Mouse (Mus musculus) left cerebral cortex, postnatal 25 days (tissue): ENCODE results near the gene Npas3. TPM values are rescaled to one million over a fixed set of nuclear protein-coding genes. Genes with fewer than 3 reads are reported as not detected.
A peak's percentile ranks its signal among the peaks of the same experiment; 100 is the strongest.

Source experiments
- DNase-seq, 2 experiments: peaks; one replicate each; pipeline ENCODE4 v3.0.0; 2022; ENCODE audit warnings: low spot score in 2 of 2, mixed read lengths in 1 of 2
- intact Hi-C: fragments of 180-260 bp; cut with DNase I; formaldehyde crosslinking; loops from one replicate; pipeline ENCODE4 v1.15.1; 2025
- total RNA-seq, 2 experiments: library from RNA; stranded (reverse); gene quantifications; 2 replicates each; pipeline ENCODE4 v1.2.3; 2021

Gene Npas3
- total RNA-seq, 2 experiments from 2014 or later, result 19.0 to 25.4 TPM

DNA sequence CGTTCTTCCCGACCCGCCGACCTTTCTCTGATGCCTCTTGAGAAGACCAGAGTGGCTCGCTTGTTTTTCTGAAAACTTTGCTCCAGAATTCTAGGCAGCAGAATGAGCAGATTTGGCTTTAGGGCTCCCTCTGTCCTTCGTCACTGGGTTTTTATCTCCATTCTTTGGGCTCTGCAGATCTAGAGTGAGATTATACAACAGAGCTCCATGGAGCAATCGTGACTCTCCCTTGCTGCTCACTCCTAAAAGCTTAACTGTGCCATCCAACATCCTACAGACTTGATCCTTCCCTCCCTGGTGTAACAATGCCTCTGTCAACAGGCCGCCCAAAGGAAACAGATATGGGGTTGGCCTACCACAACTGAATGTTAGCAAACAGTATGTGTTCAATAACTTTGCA is 634.4 kb downstream of the Npas3 start:
- intact Hi-C loops, result no loop called here
- DNase-seq, result peak in 1 of 2 experiments; percentile 4

DNA sequence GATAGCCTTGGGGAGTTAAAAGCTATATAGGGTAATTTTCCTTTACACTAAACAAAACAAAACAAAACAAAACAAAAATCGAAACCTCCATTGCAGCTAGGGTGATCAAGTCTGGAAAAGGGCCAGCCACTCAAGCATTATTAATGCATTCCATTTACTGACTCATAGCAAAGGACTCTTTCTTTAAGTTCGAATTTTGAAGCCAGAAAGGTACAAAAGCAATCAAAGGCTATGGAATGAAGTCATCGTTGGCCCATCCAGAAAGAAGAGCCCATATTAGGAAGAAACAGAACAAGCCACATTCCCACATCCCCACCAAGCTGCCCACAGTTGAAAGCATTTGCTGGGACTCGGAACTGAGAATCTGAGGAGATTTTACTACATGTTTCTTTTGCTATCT is 640.1 kb downstream of the Npas3 start:
- no peak for DNase-seq
- intact Hi-C loops, result no loop called here

DNA sequence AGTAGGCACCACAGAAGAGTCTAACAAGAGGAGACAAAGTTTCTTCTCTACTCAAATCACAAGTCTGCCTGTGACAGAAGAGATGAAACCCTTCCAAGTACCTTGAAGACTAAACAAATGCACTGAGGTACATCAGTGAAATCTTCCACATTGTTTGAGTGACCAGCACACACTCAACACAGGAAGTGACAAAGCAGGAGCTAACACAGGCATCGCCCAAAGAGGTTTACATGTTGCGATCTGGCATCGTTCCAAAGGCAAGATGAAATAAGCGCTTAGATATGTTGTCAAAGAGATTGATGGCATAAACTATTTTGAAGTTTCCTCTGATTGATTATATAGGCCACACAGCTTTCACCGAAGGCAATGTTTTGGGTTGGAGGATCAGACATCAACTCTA is 647.4 kb downstream of the Npas3 start:
- DNase-seq, result no peak
- intact Hi-C loops, result no loop called here

DNA sequence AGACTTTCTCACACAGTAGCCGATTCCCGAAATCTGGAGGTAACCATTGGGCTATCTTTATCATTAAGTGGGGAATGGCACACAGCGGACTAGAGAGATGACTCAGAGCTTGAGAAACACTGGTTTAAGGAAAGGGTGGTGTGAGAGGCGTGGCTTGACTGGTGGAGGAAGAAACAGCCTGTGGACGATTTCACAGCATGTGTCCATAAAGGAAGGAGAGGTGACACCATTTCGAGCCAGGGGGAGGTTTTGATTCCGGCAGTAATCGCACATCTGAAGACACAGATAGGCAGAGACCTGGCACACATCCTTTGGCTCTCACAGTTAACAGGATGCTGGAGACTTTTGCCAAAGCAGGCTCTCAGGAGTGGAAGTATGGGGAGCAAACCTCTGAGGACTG is 660.3 kb downstream of the Npas3 start:
- intact Hi-C loops, result no loop called here
- peak in 1 of 2 experiments; percentile 55 for DNase-seq

DNA sequence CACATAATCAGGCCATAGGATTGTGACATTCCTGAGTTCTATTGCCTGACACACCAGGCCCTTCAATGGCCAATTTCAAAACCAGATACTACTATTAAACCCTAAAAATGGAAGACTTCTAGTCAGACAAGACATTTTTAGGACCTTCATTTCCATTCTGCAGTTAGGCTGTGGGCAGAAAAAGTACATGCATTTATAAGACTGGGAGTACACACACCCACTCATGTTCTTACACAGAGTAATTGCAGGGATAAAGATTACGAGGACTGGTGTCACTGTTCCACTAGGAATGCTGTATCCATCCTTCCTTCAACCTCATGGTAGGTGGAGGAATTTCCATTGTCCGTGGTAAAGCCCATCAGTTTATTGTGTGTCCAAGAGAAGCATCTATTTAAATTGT is 661.7 kb downstream of the Npas3 start:
- DNase-seq, result peak in 1 of 2 experiments; percentile 55
- intact Hi-C loops, result loop anchor here (1.0 kb wide), 1 partner anchor 68 kb away; no protein-coding TSS in a partner anchor

DNA sequence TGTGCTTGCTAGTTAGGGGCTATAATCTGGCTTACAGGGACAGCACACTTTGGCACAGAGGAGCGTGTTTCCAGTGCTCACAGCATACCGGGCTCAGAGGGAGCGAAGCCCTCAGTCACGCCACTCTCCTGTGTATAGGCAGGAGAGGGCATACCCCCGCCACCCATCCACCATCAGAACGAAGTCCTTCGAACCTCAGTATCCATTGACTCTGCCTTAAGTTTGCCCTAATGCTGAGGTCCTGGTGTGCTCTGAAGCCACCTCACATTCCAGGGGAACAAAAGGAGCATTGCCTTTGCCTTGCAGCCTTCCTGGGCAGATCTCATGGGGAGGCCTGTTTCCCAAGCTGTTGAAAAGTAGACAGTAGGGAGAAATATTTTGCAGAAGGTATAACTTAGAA is 673.7 kb downstream of the Npas3 start:
- intact Hi-C loops, result no loop called here
- no peak for DNase-seq

DNA sequence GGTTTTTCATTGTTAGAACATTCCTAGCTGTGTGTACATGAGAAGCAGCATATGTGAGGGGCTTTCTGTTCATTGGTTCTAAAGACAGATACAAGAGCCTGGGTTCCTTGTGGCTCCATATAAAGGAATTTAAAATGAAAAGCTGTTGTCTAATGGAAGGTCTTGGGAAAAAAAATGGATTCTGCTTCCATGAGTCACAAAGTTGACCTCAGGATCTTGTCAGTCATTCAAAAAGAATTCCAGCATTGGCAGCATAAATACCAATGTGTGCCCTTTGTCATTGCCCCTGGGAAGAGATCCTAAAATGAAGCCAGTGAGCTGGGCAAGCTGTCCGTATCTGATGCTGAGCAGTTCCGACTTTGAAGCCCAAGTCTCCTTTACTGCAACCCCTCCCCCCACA is 700.3 kb downstream of the Npas3 start:
- intact Hi-C loops, result no loop called here

DNA sequence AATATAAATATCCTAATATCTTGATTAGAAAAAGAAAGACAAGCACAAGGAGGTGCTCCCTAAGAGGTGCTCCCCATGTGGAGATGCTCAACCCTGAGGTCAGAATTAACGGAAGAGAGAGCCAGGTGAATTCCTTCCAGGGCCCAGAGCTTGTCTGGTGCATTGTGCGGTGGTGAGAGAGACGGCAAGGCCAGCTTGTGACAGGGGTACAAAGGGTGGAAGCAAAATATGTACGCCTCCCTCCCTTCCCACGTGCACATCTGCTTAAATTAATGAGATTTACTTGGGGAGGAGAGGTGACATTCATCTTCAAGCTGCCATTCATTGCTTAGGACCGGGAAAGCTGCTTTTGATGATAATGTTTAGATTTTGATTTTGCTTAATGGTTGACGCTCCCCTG is 713.5 kb downstream of the Npas3 start:
- no peak for DNase-seq
- intact Hi-C loops, result no loop called here

More for the DNA sequence above, 700.3 kb downstream of the Npas3 start:
- DNase-seq, result no peak

DNA sequence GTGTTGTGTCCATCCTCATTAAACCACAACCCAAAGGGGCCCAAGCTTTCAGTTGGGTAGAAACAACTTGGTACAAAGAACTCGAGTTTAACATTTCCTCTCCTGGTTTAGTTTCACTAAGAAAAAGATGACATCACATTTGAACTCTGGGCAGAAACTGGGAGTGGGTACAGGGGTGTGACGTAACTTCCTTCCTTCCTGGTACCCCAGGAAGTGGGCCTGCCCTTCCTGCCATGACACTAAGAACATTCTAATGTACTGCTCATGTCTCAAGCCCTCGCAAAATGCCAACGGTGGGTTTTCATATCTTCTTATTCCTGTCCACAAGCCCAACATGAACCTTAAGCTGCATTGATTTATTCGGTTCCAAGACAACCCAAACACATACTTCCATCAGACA is 715.1 kb downstream of the Npas3 start:
- intact Hi-C loops, result no loop called here
- DNase-seq, result no peak

DNA sequence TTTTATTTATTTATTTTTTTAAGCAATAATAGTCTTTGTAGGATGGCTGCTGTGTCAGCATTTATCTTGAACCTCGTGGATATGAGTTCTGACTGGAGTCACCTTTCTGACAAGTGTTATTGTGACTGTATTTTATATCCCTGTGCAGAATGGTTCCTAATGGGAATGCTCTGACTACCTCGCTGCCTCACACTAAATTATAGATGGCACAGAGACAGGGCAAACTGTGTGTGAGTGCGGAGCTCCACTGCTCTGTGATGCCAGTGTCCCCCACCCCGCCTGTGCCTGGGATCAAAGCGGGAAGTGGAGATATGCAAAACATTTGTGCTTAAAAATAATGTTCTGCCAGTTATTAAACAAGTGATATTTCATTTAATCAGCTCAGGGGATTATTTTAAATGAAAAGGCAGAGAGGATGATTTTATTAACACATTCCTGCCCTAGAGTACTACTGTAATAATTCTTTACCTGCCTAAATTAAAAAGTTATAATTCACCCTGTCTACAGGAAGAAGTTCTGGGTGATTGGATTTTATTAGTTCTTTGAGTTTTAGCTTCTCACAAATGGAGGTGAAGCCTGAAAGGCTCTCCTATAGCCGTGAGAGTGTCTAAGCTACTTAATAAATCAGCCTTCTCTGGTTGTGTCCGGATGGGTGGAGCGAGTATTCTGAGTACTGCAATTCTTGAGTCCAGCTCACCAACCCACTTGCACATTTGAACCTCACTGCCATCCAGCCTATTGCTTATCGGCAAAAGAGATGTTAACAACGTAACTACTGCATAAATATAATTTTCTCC is 721.1 kb downstream of the Npas3 start:
- intact Hi-C loops, result no loop called here

DNA sequence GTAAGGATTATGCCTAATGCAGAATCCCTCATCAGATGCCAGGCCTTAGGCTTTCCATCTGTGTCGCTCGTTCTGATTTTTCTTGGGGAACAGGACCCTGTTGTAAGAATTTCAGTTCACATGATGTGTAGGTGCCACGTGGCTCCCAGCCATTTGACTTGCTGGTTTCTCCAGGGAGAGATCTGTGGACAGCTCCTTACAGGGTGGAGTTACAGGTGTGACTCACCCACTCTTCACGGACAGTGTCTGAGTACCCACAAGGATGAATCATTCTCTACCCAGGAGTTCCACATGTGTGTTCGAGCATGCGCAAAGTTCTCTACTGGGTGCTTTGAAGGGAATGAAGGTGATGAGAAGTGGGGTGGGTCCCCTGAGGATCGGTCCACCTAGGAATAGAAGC is 722.2 kb downstream of the Npas3 start:
- DNase-seq, result no peak
- intact Hi-C loops, result no loop called here

More for the DNA sequence above, 721.1 kb downstream of the Npas3 start:
- DNase-seq, result no peak

DNA sequence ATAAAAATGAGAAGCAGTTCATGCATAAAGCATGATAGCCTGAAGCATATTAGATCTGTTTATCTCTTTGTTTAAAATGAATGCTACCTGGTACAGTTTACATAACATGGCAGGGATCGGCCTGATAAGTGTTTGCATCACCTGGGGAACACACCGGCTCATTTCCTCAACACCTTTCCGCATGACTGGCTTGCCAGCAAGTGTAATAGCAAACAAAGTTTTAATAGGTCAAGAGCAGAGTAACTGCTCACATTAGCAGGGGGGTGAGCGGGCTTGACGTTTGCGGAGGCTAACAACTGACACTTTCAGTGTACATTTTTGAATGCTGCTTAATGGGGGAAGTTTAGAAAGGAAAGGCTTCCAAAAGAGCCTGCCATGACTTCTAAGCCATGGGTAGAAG is 724.9 kb downstream of the Npas3 start:
- intact Hi-C loops, result no loop called here
- no peak for DNase-seq

DNA sequence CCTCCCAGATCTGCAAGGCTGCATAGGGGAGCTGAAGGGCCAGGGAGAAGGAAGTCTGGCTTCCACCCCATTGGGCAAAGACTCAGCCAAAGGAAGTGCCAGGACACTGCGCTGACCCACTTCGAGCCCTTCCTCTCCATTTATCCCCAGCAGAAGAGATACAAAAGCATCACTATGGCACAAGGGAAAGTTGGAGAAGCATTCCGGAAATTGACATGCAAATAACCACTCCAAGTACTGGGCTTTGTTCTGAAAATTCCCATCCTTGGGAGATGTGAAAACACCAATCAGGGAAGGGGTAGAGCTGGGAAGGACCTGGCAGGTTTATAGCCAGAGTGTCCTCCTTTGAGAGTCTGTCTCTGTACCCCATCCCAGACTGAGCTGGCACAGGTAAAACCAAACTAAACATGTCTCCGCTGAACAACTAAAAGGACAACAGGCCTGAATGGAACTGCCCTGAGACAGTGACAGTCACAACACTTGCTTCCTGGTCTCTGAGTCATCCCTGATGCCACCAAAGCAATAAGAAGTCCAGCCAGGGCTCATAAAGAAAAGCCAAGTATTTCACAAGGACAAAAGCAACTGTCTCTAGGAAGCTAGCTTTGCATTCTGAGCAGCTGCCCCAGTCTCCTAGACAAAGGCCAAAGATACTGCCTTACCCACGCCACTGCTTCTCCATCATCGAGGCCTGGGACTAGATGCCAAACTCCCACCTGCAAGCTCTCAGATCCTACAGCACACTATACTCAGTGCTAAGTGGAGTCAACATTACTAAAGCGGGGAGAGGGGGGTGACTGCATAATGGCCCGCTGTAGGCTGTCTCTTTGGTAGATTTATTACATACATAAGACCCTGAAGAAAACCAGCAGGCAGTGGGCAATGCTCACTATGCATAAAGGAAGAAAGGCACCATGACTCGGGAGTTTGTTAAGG is 733.4 kb downstream of the Npas3 start:
- DNase-seq, result peak in 1 of 2 experiments; percentile 72
- intact Hi-C loops, result loop anchor here (5.0 kb wide), 1 partner anchor 230 kb away; no protein-coding TSS in a partner anchor

DNA sequence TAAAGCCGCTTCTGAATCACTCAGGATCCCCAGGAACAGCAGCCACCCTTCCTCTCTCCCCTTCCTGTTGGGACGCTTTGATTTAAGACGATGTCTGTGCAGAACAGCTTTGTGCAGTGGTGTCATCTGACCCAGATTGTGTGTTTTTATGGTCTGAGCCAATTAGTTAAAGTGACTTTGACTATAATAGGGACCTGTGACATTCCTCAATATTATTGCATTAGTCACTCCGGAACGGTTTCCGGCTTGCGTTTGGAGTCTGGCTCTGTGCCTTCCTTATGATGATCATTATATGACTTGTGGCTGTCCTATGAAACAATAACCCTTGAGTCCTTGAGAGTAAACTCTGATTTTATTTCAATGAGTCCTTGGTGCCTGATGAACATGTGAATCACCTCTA is 735.5 kb downstream of the Npas3 start:
- intact Hi-C loops, result loop anchor here (5.0 kb wide), 1 partner anchor 232 kb away; no protein-coding TSS in a partner anchor
- DNase-seq, result no peak

DNA sequence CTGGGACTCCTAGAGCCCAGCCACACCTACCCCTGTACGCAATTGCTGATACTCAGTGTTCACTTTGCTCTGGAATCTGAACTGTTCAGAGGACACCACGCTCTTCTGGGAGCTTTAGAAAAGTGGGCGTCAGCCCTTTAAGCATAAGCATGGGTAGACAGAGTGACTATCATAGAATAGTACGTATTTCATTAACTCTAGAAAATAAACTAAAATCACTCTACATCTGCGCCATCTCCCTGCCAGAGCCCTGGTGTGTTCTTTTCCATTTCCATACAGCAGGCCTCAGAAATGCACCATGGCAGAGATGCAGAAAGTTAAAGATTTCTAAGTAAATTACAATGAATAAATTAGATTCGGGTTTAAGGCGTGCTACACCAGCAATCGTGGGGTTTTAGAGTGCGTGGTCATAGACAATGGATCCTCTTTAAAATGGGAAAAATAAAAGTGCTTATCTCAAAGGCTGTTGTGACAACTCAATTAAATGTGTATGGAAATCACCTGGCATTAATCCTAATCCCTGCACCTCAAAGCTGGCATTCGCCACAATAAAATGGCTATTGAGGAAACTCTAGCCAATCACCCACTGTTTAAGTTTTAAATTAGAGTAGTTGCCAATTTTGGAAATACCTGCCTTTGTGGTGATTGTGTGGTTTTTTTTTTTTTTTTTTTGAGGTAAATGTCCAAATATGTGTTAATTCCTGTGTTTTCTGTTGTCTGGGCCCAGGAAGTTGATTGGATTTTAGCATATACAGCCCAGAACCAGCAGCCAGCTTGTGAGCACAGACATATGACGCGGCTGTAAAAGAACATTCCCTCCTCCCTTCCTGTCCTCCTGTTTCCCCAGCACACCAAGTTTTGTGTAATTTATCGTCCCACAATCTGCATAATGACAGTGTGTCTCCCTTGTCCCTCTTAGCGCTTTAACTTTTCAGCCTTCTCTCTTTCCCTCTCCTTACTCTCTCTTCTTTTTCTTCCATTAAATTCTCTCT is 737.7 kb downstream of the Npas3 start:
- intact Hi-C loops, result no loop called here
- no peak for DNase-seq

DNA sequence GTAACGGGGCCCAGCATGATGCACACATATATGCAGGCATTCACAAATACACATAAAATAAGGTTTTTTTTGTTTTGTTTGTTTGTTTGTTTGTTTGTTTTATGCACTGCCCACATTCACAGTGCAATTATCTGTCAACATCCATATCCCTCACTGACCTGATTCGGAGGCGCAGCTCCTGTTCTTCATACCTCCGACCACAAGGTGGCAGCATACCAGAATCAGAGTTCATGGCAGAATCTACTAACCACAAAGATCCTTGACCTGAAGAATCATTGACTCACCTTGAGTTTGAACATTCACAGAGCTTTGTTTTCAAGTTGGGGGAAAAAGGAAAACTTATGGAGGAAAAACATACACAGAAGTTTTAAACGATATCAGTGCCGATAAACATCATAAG is 743.9 kb downstream of the Npas3 start:
- DNase-seq, result no peak
- intact Hi-C loops, result no loop called here

DNA sequence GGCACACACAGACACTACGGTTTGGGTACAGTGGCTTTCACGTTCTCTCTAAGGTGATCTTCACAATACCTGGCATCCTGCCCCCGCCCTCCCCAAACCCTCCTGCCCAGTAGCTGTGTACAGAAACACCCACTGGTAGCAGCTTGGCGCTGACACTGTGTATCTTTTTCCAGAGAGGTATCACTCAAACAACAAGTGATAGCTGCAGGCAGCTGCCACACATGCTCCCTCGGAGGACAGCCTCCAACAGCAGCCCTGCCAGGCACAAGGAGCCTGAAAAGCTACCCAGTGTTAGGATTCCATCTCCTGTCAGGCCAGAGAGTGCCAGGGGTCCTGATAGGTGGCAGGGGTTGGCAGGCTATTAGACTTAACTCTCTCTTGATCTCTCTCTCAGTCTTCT is 747.2 kb downstream of the Npas3 start:
- no peak for DNase-seq
- intact Hi-C loops, result no loop called here

DNA sequence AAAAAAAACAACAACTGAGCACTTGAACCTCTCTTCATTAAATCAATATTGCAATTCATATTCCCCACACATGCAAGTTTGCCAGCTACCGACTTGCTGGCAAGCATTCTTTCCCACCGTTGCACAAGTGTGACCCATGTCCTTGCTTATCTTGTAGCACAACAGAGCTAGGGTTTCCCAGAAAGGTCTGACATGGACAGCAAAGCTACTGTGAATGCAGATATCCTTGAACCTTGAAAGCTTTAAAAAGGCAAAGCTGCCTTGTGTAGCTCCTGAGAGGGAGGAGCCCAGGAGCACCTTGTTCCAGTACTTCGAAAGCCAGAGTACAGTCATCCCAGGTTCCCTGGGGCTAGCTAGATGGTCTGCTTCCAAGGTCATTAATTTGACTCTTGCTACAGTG is 748.7 kb downstream of the Npas3 start:
- intact Hi-C loops, result no loop called here
- DNase-seq, result no peak
